Mouse (Mus musculus) heart, postnatal 10 days (tissue): ENCODE measurements around the gene 4930558C23Rik. TPM values are rescaled to one million over a fixed set of nuclear protein-coding genes. Genes with fewer than 3 reads are reported as not detected.
A peak's percentile ranks its signal among the peaks of the same experiment; 100 is the strongest.
"Not testable (repeated sequence)": the region's sequence is repeated elsewhere in the genome, so short reads cannot be mapped to it uniquely, and the experiment has no call there.

Experiments
- DNase-seq, 2 experiments: peaks; one replicate each; pipeline ENCODE4 v3.0.0; 2021
- intact Hi-C: fragments of 180-260 bp; cut with DNase I; formaldehyde crosslinking; loops from one replicate; pipeline ENCODE4 v1.15.1; 2025
- total RNA-seq, 2 experiments: library from RNA; stranded (reverse); gene quantifications; 2 replicates each; pipeline ENCODE4 v1.2.3; 2021

Gene 4930558C23Rik
- total RNA-seq, 2 experiments from 2014 or later: not detected

- DNase-seq: no peak
- intact Hi-C loops: no loop called here
Observed at GRCm38 (mm10) chr3:95385401-95386075, 17.1 kb downstream of the 4930558C23Rik start.

DNA sequence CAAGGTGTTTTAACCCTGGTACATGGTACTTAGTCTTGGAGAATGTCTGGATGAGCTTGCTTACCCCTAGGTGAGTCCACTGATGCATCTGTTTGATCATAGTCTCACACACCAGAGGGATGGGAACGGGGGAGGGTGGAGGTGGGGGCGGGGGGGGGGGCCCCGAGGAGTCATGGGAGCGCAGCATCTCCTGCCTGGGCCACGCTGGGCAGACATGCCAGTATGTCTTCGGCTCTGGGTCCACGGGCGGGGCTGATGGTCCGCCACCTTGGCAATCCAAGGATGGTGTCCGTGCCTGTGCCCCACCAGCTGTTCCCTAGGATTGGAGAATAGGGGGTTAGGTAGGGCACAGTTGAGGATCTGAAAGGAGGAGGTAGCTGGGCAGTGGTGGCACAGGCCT lies 29.4 kb downstream of the 4930558C23Rik start:
- intact Hi-C loops: no loop called here
- DNase-seq: no peak

GRCm38 (mm10) chr3:95370101-95370500 lies 32.5 kb downstream of the 4930558C23Rik start:
- intact Hi-C loops: no loop called here
- DNase-seq: no peak

DNA sequence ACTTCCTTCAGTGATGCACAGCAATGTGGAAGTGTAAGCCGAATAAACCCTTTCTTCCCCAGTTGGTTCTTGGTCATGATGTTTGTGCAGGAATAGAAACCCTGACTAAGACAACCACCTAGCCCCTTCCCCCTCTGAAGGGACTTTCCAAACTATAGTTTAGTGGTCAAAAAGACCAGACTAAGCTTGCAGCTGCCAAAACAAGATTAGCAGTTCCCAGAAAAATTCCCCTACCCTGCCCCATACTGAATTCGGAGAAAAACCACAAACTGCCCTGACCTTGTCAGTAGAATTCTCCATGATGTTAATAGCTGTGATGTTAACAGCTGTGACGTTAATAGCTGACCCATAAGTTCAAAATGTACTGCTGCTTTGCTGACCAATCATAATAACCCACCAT lies 42.4 kb downstream of the 4930558C23Rik start:
- DNase-seq, intact Hi-C loops: not testable (repeated sequence)

DNA sequence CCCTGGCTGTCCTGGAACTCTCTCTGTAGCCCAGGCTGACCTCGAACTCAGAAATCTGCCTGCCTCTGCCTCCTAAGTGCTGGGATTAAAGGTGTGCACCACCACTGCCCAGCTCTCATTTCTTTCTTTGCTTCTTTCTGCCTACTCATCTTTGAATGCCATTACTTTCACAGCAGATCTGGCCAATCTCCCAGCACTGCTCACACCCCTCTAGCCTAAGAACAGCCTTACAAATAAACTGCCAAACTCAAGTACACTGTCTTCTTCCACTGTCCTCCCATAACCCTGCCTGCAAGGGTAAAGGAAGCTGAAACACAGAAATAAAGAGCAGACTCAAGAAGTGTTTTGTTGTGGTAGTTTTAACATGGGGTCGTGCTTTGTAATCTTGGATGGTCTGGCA lies 44.9 kb downstream of the 4930558C23Rik start:
- intact Hi-C loops: loop anchor here (5.0 kb wide), 1 partner anchor 75 kb away; the partner anchor contains the start of gene Arnt
- no peak for DNase-seq

GRCm38 (mm10) chr3:95356701-95357449 lies 45.8 kb downstream of the 4930558C23Rik start, which contains the start of gene Setdb1:
Setdb1 (minus strand) TSS chr3:95357202.
- peak; percentile 96 to 97 for DNase-seq
- intact Hi-C loops: loop anchor here (5.0 kb wide), 1 partner anchor 75 kb away; the partner anchor contains the start of gene Arnt

GRCm38 (mm10) chr3:95355911-95356544 lies 46.6 kb downstream of the 4930558C23Rik start:
- intact Hi-C loops: loop anchor here (5.0 kb wide), 1 partner anchor 76 kb away; the partner anchor contains the start of gene Arnt

DNA sequence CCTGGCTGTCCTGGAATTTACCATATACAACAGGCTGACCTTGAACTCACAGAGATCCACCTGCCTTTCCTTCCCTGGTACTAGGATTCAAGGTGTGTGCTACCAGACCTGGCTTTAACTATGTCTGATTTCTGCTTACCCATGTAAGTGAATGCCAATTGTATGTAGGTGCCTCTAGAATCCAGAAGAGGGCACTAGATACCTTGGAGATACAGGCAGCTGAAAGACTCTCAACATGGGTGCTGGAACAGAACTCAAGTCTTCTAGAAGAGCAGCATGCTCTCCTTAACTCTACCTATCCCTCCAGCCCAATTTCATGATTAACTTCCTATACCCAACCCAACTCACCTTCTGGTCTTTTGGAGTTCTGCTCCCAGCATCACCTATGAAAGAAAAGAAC lies 53.1 kb downstream of the 4930558C23Rik start:
- peak; percentile 25 to 26 for DNase-seq
- intact Hi-C loops: loop anchor here (1.0 to 10.0 kb wide), 3 partner anchors 43 to 485 kb away; no protein-coding TSS in a partner anchor

More at GRCm38 (mm10) chr3:95355911-95356544, 46.6 kb downstream of the 4930558C23Rik start:
- DNase-seq: peak in 1 of 2 experiments; percentile 10

GRCm38 (mm10) chr3:95348343-95348742 lies 54.3 kb downstream of the 4930558C23Rik start:
- intact Hi-C loops: loop anchor here (5.0 to 10.0 kb wide), 2 partner anchors 44 to 486 kb away; no protein-coding TSS in a partner anchor
- not testable (repeated sequence) for DNase-seq

DNA sequence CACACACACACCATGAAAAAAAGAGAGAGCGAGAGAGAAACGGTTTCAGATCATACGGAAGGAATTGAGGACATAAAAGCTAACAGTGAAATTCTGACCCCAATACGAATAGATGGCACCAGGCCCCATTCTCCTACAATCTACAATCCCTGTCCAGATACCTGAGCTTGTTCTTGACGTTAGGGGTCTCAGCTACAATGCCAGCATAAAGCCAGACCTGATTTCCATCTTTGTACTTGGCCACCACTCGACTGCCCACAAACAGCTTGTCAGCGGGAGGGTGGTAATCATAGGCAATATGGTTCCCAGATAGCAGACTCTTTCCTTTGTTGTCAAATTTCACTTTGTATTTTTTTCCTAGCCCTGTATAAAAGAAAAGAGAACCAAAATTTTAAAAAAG lies 56.2 kb downstream of the 4930558C23Rik start:
- DNase-seq: no peak
- intact Hi-C loops: loop anchor here (5.0 to 10.0 kb wide), 2 partner anchors 46 to 488 kb away; no protein-coding TSS in a partner anchor

DNA sequence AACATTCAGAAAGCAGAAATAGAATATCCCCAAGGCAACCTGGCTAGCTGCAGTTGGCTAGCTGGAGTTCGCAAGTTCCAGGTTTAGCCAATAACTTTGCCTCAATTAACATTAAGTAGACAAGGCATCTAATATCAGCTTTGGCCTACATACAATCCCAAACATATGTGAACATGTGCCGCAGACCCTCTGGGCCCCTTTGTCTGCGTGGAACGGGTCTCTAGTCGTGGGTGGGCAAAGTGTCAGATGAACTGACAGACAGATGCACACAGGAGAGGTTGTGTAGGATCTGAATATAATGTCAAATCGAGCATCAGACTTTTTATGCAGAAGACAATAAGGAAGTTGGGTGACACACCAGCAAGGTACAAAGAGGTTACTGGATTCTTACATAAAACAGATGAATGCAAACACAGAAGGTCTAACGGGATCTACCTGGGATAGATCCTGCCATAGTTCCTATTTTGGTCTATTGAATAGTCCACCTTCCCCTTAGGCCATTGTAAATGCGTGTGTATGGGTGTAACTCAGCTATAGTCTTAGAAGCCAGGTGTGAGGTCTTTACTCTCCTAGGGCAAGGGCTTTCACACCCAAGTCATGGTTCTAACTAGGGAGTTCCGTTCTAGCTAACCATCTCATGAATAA lies 59.2 kb downstream of the 4930558C23Rik start:
- DNase-seq: not testable (repeated sequence)
- intact Hi-C loops: loop anchor here (10.0 kb wide), 1 partner anchor 491 kb away; no protein-coding TSS in a partner anchor

GRCm38 (mm10) chr3:95338251-95338650 lies 64.4 kb downstream of the 4930558C23Rik start:
- intact Hi-C loops: no loop called here

GRCm38 (mm10) chr3:95337345-95337744 lies 65.3 kb downstream of the 4930558C23Rik start:
- intact Hi-C loops: no loop called here
- no peak for DNase-seq

More at GRCm38 (mm10) chr3:95338251-95338650, 64.4 kb downstream of the 4930558C23Rik start:
- DNase-seq: no peak

Other genes with a start within 250 kb of the 4930558C23Rik start
- 10 to 100 TPM in 1 of 2 experiments, 1 to 10 TPM in 1; 7.9 to 10.2 TPM for gene Sema6c, start 242.4 kb downstream of the 4930558C23Rik start, total RNA-seq
- gene Gabpb2, start 184.9 kb downstream of the 4930558C23Rik start, total RNA-seq: 10 to 100 TPM; 14.0 to 17.1 TPM
- gene Cdc42se1, start 174.1 kb downstream of the 4930558C23Rik start, total RNA-seq: 10 to 100 TPM; 40.4 to 41.3 TPM
- gene Mllt11, start 170.7 kb downstream of the 4930558C23Rik start, total RNA-seq: 1 to 10 TPM; 6.4 to 8.9 TPM
- gene Gm128, start 161.2 kb downstream of the 4930558C23Rik start, total RNA-seq: under 1 TPM in 1 of 2 experiments, not detected in 1; 0.12 TPM
- not detected for gene Bnipl, start 151.6 kb downstream of the 4930558C23Rik start, total RNA-seq
- 10 to 100 TPM; 27.7 TPM for gene Mindy1, start 121.5 kb downstream of the 4930558C23Rik start, total RNA-seq
- gene Prune1, start 120.8 kb downstream of the 4930558C23Rik start, total RNA-seq: 10 to 100 TPM; 28.8 to 35.2 TPM
- gene Anxa9, start 95.7 kb downstream of the 4930558C23Rik start, total RNA-seq: under 1 TPM; 0.37 to 0.38 TPM
- gene Cers2, start 88.0 kb downstream of the 4930558C23Rik start, total RNA-seq: 10 to 100 TPM; 58.4 to 65.6 TPM
- 10 to 100 TPM; 16.2 to 18.2 TPM for gene Setdb1, start 45.6 kb downstream of the 4930558C23Rik start, total RNA-seq
- gene Arnt, start 31.5 kb upstream of the 4930558C23Rik start, total RNA-seq: 10 to 100 TPM; 53.0 to 56.1 TPM
- gene Ctsk, start 96.4 kb upstream of the 4930558C23Rik start, total RNA-seq: 10 to 100 TPM; 17.5 to 17.9 TPM
- 1 to 10 TPM; 8.1 to 9.0 TPM for gene Ctss, start 123.9 kb upstream of the 4930558C23Rik start, total RNA-seq
- not detected for gene Hormad1, start 156.8 kb upstream of the 4930558C23Rik start, total RNA-seq
- gene Golph3l, start 186.1 kb upstream of the 4930558C23Rik start, total RNA-seq: 10 to 100 TPM; 20.1 to 23.0 TPM
- 10 to 100 TPM; 61.4 to 63.6 TPM for gene Ensa, start 222.2 kb upstream of the 4930558C23Rik start, total RNA-seq